Mouse (Mus musculus) hindbrain, embryonic 10.5 days (tissue): ENCODE measurements at regions not wholly inside any gene's neighbourhood (a gene's known extent, or its start where the extent isn't known, plus 50 kb on each side); places are given as distances from the start of the nearest gene placed in this dataset.
A peak's percentile ranks its signal among the peaks of the same experiment; 100 is the strongest.

Source experiments
- DNase-seq: peaks from one replicate; pipeline ENCODE4 v3.0.0-alpha.2; 2017; ENCODE audit warnings: low spot score
- H3K27ac ChIP-seq: fragments of 300-500 bp; sonication (generic); 2 replicates; pipeline ENCODE4 v1.5.1; 2016; ENCODE audit warnings: mild to moderate bottlenecking, moderate library complexity
- H3K27me3 ChIP-seq: fragments of 300-500 bp; sonication (generic); 2 replicates; pipeline ENCODE4 v1.6.1; 2016; ENCODE audit warnings: mild to moderate bottlenecking; ENCODE audit not compliant: poor library complexity, insufficient read depth, severe bottlenecking
- H3K36me3 ChIP-seq: fragments of 300-500 bp; sonication (generic); 2 replicates; pipeline ENCODE4 v1.6.1; 2016; ENCODE audit warnings: mild to moderate bottlenecking, moderate library complexity
- H3K4me1 ChIP-seq: fragments of 300-500 bp; sonication (generic); replicated peaks from 2 replicates; pipeline ENCODE4 v1.6.1; 2016; ENCODE audit warnings: mild to moderate bottlenecking
- H3K4me3 ChIP-seq: fragments of 300-500 bp; sonication (generic); 2 replicates; pipeline ENCODE4 v1.5.1; 2016; ENCODE audit warnings: mild to moderate bottlenecking, moderate library complexity
- H3K9me3 ChIP-seq: fragments of 300-500 bp; sonication (generic); 2 replicates; pipeline ENCODE4 v1.6.1; 2016; ENCODE audit warnings: mild to moderate bottlenecking, moderate library complexity
- WGBS: fragments of 180-500 bp; shearing (Covaris S2); methylation state at CpG from one replicate; pipeline ENCODE4 v1.1.7; 2016; 5-methylcytosine and 5-hydroxymethylcytosine counted together

- no peak for DNase-seq
- peaks cover 62% of the 10 kb centered on the region for H3K27me3 ChIP-seq
- H3K4me3 ChIP-seq = no peak overlapping the region
- peaks cover 24% of the 10 kb centered on the region for H3K4me1 ChIP-seq
- no peaks in the 10 kb centered on the region for H3K36me3 ChIP-seq
- 52% methylated on average over 5 of the region's 5 CpGs for WGBS
- no peaks in the 10 kb centered on the region for H3K9me3 ChIP-seq
- peak overlapping the region; percentile 25; the same call in 1 of the 2 replicates for H3K27ac ChIP-seq
Observed at GRCm38 (mm10) chr13:98545398-98545797, 53.6 kb upstream of the Gm10320 start.

GRCm38 (mm10) chr13:98544051-98544450 is 52.2 kb upstream of the Gm10320 start:
- 87% methylated on average over 10 of the region's 10 CpGs for WGBS
- Histone ChIP-seq H3K27ac (no peak overlapping the region), H3K36me3 (no peaks in the 10 kb centered on the region), H3K27me3 (peaks cover 57% of the 10 kb centered on the region), H3K4me3 (no peak overlapping the region), H3K4me1 (peaks cover 25% of the 10 kb centered on the region), H3K9me3 (no peaks in the 10 kb centered on the region)
- no peak for DNase-seq
